Mouse (Mus musculus) retina, adult 2 months (tissue): Measurements from ENCODE around the gene Phf3.

ENCODE experiments used
- DNase-seq: peaks from one replicate; pipeline ENCODE4 v3.0.0-alpha.2; 2012; ENCODE audit warnings: low read depth, low spot score

Gene Phf3

GRCm38 (mm10) chr1:30832778-30833177 lies 40.9 kb downstream of the Phf3 start:
- DNase-seq, result no peak

- DNase-seq, result no peak
Measured at GRCm38 (mm10) chr1:30819414-30819813, 54.3 kb downstream of the Phf3 start.

DNA sequence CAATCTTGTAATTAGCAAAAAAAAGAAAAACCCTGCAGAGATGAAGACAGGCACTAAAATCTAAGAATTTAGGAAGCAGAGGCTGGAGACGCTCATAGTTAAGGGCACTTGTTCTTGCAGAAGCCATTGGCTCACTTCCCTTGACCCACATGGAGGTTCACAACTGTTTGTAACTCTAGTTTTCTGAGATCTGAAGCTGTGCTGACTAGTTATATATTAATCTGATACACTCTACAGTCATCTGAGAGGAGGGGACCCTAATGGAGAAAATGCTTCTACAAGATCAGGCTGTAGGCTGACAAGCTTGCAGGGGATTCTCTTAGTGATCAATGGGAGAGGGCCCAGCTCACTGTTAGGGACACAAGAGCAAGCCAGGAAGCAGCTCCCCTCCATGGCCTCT lies 58.1 kb downstream of the Phf3 start:
- DNase-seq, result no peak

GRCm38 (mm10) chr1:30814987-30815386 lies 58.7 kb downstream of the Phf3 start:
- no peak for DNase-seq

- DNase-seq, result no peak
Measured at GRCm38 (mm10) chr1:30808101-30808699, 65.5 kb downstream of the Phf3 start.

- no peak for DNase-seq
Measured at GRCm38 (mm10) chr1:30805688-30806285, 67.9 kb downstream of the Phf3 start.

DNA sequence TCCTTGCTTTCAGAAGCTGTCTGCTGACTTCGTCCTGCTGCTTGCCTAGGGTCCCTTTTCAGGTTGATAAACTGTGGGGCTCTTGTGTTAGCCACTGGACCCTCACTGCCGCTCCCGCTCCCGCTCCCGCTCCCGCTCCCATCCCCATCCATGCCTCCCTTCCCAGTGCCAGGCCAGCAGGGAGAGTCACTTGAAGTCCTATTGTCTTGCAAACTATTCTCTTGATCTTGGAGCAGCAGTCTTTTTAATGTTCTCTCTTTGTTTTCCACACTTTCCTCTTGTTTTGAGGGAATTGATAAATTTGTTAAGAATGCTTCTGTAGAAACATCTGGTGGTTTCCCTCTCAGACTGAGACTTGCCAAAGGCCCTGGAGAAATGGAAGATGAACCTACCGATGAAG lies 68.8 kb downstream of the Phf3 start:
- DNase-seq, result no peak

GRCm38 (mm10) chr1:30801911-30802310 lies 71.8 kb downstream of the Phf3 start:
- DNase-seq, result no peak

GRCm38 (mm10) chr1:30799277-30799834 lies 74.4 kb downstream of the Phf3 start:
- DNase-seq, result no peak

DNA sequence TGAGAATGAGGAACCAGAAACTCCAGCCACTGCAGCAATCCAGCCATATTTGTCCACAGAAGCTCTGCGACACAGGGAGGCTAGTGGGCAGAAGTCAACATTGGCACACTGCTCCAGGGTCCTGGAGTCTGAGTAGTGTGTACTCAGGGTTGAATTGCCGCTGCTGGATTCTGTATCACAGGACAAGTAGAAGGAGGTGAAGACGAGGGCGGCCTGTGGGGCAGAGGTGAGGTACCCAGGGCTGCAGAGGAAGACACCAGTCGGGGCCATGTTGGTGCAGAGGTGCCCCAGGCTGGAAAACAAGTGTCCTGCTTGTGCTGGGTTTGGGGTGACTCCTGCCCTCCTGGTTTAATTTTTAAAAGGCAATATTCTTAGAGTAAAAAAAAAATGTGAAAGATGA lies 79.1 kb downstream of the Phf3 start:
- no peak for DNase-seq

DNA sequence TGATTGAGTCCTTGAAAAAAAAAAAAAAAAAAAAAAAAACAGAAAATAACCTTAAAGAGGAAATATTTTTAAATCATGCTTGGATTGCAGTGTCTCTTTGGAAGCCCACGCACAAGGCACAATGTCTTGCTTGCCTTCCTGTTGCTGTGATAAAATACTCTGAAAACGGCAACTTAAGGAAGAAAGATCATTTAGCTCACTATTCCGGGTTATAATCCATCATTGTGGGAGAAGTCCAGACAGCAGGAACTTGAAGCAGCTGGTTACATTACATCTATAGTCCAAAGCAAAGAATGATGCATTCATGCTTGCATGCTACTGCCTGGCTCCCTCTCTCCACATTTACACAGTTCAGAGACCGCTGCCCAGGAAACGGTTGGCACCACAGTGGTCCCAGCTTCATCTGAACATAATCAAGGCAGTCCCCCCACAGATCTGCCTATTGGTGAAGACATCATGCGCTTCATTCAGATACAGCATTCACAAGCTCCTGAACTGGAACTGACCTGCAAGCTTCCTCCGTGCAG lies 80.3 kb downstream of the Phf3 start:
- DNase-seq, result no peak

DNA sequence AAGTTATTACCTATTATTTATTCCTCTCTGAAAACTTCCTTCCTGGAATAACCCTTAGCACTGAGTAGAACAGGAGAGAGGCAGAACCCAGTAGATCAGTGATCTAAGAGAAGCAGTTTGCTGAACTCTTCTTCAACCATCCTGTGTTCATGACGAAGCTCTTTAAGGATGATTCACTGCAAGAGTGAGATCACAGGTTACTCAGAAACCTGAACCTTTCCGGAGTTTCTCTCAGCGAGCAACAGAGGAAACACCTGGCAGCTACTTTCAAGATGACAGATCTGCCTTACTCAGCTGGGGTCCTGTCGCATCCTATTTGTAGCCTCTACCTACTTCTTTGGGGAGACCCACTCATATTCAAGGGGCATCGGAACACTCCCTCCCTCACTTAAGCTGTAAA lies 80.8 kb downstream of the Phf3 start:
- DNase-seq, result no peak

- no peak for DNase-seq
Measured at GRCm38 (mm10) chr1:30790220-30790619, 83.5 kb downstream of the Phf3 start.

DNA sequence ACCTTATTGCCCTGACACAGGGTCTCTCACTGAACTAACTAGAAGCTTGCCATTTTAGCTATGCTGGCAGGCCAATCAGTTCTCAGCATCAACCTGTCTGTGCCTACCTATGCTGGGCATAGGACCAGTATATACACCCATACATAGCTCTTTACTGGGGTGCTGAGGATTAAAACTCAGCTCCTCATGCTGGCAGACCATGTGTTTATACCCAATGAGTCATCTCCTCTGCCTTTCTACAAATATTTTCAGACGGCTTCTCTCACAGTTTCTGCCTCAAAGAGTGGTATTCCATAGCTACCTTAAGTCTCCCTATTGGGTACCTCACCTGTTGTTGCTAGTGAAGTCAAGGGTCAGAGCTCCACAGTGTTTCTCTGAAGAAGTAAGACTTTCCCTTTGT lies 84.0 kb downstream of the Phf3 start:
- DNase-seq, result no peak

DNA sequence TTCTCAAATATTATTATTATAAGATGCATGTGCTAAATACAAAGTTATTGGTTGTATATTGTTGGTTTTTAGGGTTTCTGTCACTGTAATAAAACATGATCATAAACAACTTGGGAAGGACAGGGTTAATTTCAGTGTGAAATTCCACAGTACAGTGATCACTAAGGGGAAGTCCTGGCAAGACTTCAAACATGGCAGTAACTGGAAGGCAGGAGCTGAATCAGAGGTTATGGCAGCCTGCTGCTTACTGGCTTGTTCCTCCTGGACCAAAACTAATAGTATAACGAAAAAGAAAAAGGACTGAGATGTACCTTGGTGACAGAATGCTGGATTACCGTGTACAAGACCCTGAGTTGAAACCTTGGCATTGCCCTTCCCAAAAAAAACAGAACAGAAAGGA lies 84.7 kb downstream of the Phf3 start:
- no peak for DNase-seq

DNA sequence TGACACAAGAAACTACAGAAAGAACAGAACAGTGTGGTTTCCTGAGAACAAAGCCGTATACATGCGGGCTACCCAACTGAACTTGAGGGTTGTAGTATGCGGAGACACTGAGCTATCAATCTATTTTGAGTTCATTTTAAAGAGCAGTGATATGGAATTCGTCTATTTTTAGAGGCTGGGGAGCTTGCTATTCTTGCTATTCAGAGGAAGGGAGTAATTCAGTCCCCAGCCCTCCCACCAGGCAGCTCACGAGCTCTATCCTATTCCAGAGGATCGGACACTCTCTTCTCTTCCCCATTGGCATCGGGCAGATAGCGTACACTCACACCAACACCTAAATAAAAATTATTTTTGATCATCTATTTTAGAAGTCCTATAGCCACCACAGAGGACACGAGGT lies 87.1 kb downstream of the Phf3 start:
- no peak for DNase-seq

DNA sequence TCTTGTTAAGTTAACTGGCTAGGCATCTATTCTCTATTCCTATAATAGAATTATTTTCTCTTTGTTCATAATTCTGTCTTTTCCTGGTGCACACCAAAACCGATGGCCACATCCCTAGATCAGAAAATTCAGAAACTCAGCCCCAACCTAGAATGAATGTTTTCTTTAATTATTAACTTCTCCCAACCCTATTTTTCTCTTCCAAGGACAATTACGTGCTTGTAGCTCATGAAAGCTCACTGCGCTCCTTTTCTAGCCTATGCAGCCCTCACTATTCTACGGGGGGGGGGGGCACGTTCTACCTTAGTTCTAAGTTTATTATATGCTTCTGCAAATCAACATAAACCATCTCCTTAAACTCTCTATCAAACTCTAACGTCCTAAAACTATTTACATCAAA lies 90.0 kb downstream of the Phf3 start:
- no peak for DNase-seq

GRCm38 (mm10) chr1:30780293-30780692 lies 93.4 kb downstream of the Phf3 start:
- DNase-seq, result no peak

GRCm38 (mm10) chr1:30779562-30779961 lies 94.2 kb downstream of the Phf3 start:
- no peak for DNase-seq

GRCm38 (mm10) chr1:30778374-30779005 lies 95.2 kb downstream of the Phf3 start:
- peak; percentile 8 for DNase-seq

- DNase-seq, result no peak
Measured at GRCm38 (mm10) chr1:30776196-30776595, 97.5 kb downstream of the Phf3 start.

- no peak for DNase-seq
Measured at GRCm38 (mm10) chr1:30773662-30774061, 100.1 kb downstream of the Phf3 start.

DNA sequence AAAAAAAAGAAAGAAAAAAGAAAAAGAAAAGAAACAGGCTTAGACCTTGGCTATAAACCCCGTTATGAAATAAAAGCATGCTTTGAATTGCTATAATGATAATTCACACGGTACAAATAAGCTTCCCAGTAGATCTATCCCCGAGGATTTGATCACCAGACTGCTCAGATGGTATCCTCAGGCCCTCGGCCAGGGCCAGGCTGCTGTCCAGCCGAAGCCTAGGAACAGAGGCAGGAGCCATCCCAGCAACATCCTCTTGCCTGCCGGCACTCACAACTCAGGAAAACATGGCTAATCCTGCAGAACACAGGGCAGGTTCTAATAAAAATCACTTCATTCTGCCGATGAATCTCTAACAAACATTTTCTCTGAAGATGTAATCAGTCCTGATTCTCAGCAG lies 100.9 kb downstream of the Phf3 start:
- no peak for DNase-seq
